Mouse (Mus musculus): Measurements from ENCODE around the gene Tsc22d2. TPM values are rescaled to one million over a fixed set of nuclear protein-coding genes. Genes with fewer than 3 reads are reported as not detected.

The Tsc22d2 gene
- polyA plus RNA-seq (2012; rRNA removed; ENCODE audit: low replicate concordance): 18.3 and 23.3 TPM in 2 replicates

DNA sequence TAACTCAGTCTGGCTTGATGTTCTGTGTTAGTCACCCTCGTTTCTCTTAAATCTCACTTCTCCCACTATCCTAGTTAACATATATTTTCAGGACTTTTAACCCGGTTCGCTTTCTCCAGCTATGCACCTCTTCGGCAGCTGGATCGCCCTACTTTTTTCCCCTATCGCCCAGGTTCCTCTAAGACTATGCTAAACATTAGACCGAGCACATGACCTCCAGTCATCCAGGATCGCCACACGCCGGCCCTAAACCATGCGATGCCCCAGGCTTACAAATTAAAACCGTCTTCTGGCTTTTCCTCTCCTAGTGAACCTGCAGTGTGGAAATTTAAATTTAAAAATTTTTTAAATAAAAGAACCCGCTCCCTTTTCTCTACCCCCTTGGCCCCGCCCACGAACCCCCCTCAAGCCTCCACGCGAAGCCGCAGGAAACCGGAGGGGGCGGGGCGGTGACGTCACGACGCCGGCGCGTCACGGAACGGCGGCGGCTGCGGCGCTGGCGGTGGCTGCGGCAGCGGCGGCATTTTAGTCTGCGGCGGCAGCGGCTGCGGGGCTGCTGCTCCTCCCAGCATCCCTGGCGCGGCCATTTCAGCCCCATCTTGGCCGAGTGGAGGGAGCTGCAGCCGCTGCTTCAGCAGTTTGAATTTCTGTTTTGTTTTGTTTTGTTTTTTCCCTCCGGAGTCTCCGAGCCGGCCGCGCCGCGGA lies at the start of gene Tsc22d2:
Gene Tsc22d2, plus strand, starts transcription at position 482 of the 705 bp plus-strand sequence.

Other genes starting within 250 kb of the Tsc22d2 start
- gene Eif2a, start 111.1 kb downstream of the Tsc22d2 start, polyA plus RNA-seq (2012; rRNA removed; ENCODE audit: low replicate concordance): 14.0 and 21.7 TPM in 2 replicates
- gene Serp1, start 111.2 kb downstream of the Tsc22d2 start, polyA plus RNA-seq (2012; rRNA removed; ENCODE audit: low replicate concordance): 22.5 and 49.4 TPM in 2 replicates
- 53.1 and 53.5 TPM in 2 replicates for gene Selenot, start 161.9 kb downstream of the Tsc22d2 start, polyA plus RNA-seq (2012; rRNA removed; ENCODE audit: low replicate concordance)
- gene Erich6, start 222.5 kb downstream of the Tsc22d2 start, polyA plus RNA-seq (2012; rRNA removed; ENCODE audit: low replicate concordance): 0.06 and 0.16 TPM in 2 replicates

Data from subcutaneous adipose tissue, adult 2 months (tissue).